Mouse (Mus musculus) forebrain, embryonic 16.5 days (tissue): ENCODE results near the gene Olfm4. TPM values are rescaled to one million over a fixed set of nuclear protein-coding genes. Genes with fewer than 3 reads are reported as not detected.

Source experiments
- ATAC-seq: fragments of 200-750 bp; cut with Nextera tagmentation; 2 replicates; pipeline ENCODE4 v1.8.0; 2017; ENCODE audit warnings: mild to moderate bottlenecking, moderate library complexity
- H3K27ac ChIP-seq: fragments of 300-500 bp; sonication (generic); 2 replicates; pipeline ENCODE4 v1.5.1; 2014; ENCODE audit warnings: low read length, control low read depth
- H3K27me3 ChIP-seq: fragments of 300-500 bp; sonication (generic); replicated peaks from 2 replicates; pipeline ENCODE4 v1.6.1; 2014; ENCODE audit warnings: low read length; ENCODE audit not compliant: control insufficient read depth, insufficient read depth
- H3K36me3 ChIP-seq: fragments of 300-500 bp; sonication (generic); 2 replicates; pipeline ENCODE4 v1.6.1; 2014; ENCODE audit not compliant: control insufficient read depth, insufficient read depth
- H3K4me1 ChIP-seq: fragments of 300-500 bp; sonication (generic); replicated peaks from 2 replicates; pipeline ENCODE4 v1.6.1; 2014; ENCODE audit warnings: low read length; ENCODE audit not compliant: control insufficient read depth, insufficient read depth
- H3K4me2 ChIP-seq: fragments of 300-500 bp; sonication (generic); 2 replicates; pipeline ENCODE4 v1.6.1; 2014; ENCODE audit warnings: mild to moderate bottlenecking, low read length, control low read depth
- H3K4me3 ChIP-seq: fragments of 300-500 bp; sonication (generic); replicated peaks from 2 replicates; pipeline ENCODE4 v1.5.1; 2014; ENCODE audit warnings: mild to moderate bottlenecking, low read length, control low read depth
- H3K9ac ChIP-seq: fragments of 300-500 bp; sonication (generic); replicated peaks from 2 replicates; pipeline ENCODE4 v1.6.1; 2014; ENCODE audit warnings: low read depth, low read length, control low read depth
- H3K9me3 ChIP-seq: fragments of 300-500 bp; sonication (generic); 2 replicates; pipeline ENCODE4 v1.6.1; 2016; ENCODE audit warnings: low read length; ENCODE audit not compliant: control insufficient read depth
- WGBS: fragments of 180-500 bp; shearing (Covaris S2); extraction: QIAGEN DNeasy Blood & Tissue Kit; methylation state at CpG from one replicate; pipeline ENCODE4 v1.1.7; 2014; 5-methylcytosine and 5-hydroxymethylcytosine counted together
- polyA plus RNA-seq: library from polyadenylated mRNA; unstranded; fragments of >200 nt; fragmentation: Nextera tagmentation; extraction: Ambion mirVana; gene quantifications from 2 replicates; pipeline ENCODE4 v1.2.1, GENCODE M21; 2015

Olfm4 gene
- polyA plus RNA-seq, 1 experiment from 2014 or later, result 2.7 TPM

- 56% methylated on average over 3 of the region's 3 CpGs for WGBS
- H3K27me3 ChIP-seq, result no peaks in the 10 kb centered on the region
- H3K9me3 ChIP-seq, result no peaks in the 10 kb centered on the region
- H3K27ac ChIP-seq, result no peak overlapping the region
- H3K4me2 ChIP-seq, result no peak overlapping the region
- no peaks in the 10 kb centered on the region for H3K36me3 ChIP-seq
- no peaks in the 10 kb centered on the region for H3K4me1 ChIP-seq
- no peak for ATAC-seq
- H3K4me3 ChIP-seq, result no peak overlapping the region
- H3K9ac ChIP-seq, result no peak overlapping the region
Measured at GRCm38 (mm10) chr14:80055725-80056124, 71.8 kb downstream of the Olfm4 start.

- Histone ChIP-seq H3K4me2 (no peak overlapping the region), H3K36me3 (no peaks in the 10 kb centered on the region), H3K9me3 (no peaks in the 10 kb centered on the region), H3K27me3 (no peaks in the 10 kb centered on the region), H3K4me3 (no peak overlapping the region), H3K27ac (no peak overlapping the region), H3K9ac (no peak overlapping the region), H3K4me1 (no peaks in the 10 kb centered on the region)
- 79% methylated on average over 3 of the region's 3 CpGs for WGBS
- no peak for ATAC-seq
Measured at GRCm38 (mm10) chr14:80061686-80062085, 77.8 kb downstream of the Olfm4 start.

GRCm38 (mm10) chr14:80062896-80063295 lies 79.0 kb downstream of the Olfm4 start:
- Histone ChIP-seq H3K36me3 (no peaks in the 10 kb centered on the region), H3K9ac (no peak overlapping the region), H3K27ac (no peak overlapping the region), H3K4me3 (no peak overlapping the region), H3K9me3 (no peaks in the 10 kb centered on the region), H3K27me3 (no peaks in the 10 kb centered on the region), H3K4me1 (no peaks in the 10 kb centered on the region), H3K4me2 (peak overlapping the region; percentile 23)
- ATAC-seq, result no peak
- 17% methylated on average over 9 of the region's 9 CpGs for WGBS

GRCm38 (mm10) chr14:80070580-80070979 lies 86.7 kb downstream of the Olfm4 start:
- whole genome bisulfite sequencing, result 28% methylated on average over 3 of the region's 3 CpGs
- no peak overlapping the region for H3K4me3 ChIP-seq
- ATAC-seq, result peak; percentile 40; the same call in 1 of the 2 replicates

More at GRCm38 (mm10) chr14:80070580-80070979, 86.7 kb downstream of the Olfm4 start:
- Histone ChIP-seq H3K36me3 (no peaks in the 10 kb centered on the region), H3K9ac (no peak overlapping the region), H3K9me3 (no peaks in the 10 kb centered on the region), H3K4me1 (peaks cover 3% of the 10 kb centered on the region; the same call in 1 of the 2 replicates), H3K4me2 (no peak overlapping the region), H3K27me3 (no peaks in the 10 kb centered on the region), H3K27ac (no peak overlapping the region)

Other genes starting within 250 kb of the Olfm4 start
- 50.5 and 56.6 TPM in 2 replicates for gene Pcdh8, start 212.8 kb upstream of the Olfm4 start, polyA plus RNA-seq